Comparison of ENCODE assay signal across 14 mouse cellular contexts in the genomic region with DNA sequence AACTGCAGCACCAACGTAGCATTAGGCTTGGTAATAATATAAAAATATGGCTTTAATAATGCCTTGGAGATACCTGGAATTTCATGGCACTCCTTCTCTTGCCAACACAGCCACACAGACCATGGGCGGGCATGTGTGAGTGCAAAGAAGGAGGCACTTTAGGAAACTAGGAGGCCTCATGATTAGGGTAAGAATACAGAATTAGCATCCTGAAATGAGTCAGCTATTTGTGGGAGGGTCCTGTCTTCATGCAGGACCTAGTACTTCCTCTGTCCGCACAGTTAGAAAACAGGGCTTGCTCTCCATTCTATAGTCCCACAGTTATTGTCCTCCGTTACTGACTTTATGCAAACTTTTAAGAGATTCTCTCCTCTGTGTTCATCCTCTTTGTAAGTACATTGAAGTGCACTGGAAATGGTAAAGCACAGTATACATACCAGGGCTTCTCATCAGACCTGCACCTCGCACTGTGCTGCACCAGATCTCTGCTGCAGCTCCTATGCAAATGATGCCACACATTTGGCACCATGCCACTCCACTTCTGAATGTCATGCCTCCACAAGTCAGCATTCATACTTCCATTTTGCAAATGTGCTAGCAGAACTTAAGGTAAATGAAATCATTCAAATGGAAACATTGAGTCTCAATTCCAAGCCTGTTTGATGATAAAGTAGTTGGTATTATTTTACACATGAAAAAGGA.
DNase-seq lines count a peak whose midpoint lies in the region; ATAC-seq lines count a peak whose summit lies in the region.
"Had no signal": no experiment of that assay in that cellular context is flagged by ENCODE, and none has a peak within 500 bp of the region (broad histone marks: within the 10 kb centered on the region; RNA-seq: fewer than 3 reads in every experiment).

No protein-coding gene starts in this region.

- ATAC-seq in forebrain, embryonic 13.5 days, result peak; percentile 68
- ATAC-seq in granulocyte monocyte progenitor cell, adult 5-6 weeks (replicated peaks; ENCODE audit: poor library complexity, severe bottlenecking), result no peak

- H3K4me1 ChIP-seq in forebrain, embryonic 13.5 days, result peaks cover 3% of the 10 kb centered on the region; the same call in 1 of the 2 replicates
- no peaks in the 10 kb centered on the region for H3K4me1 ChIP-seq in forebrain, embryonic 10.5 days
- H3K4me1 ChIP-seq: embryonic facial prominence, embryonic 15.5 days; hindbrain, embryonic 15.5 days; limb, embryonic 15.5 days had no signal

- H3K4me3 ChIP-seq in forebrain, embryonic 13.5 days, result no peak overlapping the region
- no peak overlapping the region for H3K4me3 ChIP-seq in forebrain, embryonic 10.5 days
- H3K4me3 ChIP-seq: embryonic facial prominence, embryonic 15.5 days; hindbrain, embryonic 15.5 days; limb, embryonic 15.5 days had no signal

- H3K9ac ChIP-seq in forebrain, embryonic 13.5 days, result no peak overlapping the region
- H3K9ac ChIP-seq: embryonic facial prominence, embryonic 15.5 days; hindbrain, embryonic 15.5 days; limb, embryonic 15.5 days had no signal

- no peak for DNase-seq in forebrain, embryonic 10.5 days (ENCODE audit: extremely low spot score, low spot score)
- DNase-seq in kidney, postnatal 14 days, result peak; percentile 3
- no peak for DNase-seq in kidney, adult 9 months
- peak; percentile 8 for DNase-seq in right cerebral cortex, postnatal 4 days
- no peak for DNase-seq in right cerebral cortex, postnatal 25 days
- DNase-seq in thymus, postnatal 14 days, result no peak
- DNase-seq: B cell, adult 2 months; kidney, adult 18-20 months had no signal

- H3K27ac ChIP-seq in forebrain, embryonic 13.5 days, result no peak overlapping the region
- no peak overlapping the region for H3K27ac ChIP-seq in forebrain, embryonic 10.5 days
- H3K27ac ChIP-seq: embryonic facial prominence, embryonic 15.5 days; hindbrain, embryonic 15.5 days; limb, embryonic 15.5 days had no signal

- no peak overlapping the region for H3K4me2 ChIP-seq in forebrain, embryonic 13.5 days
- H3K4me2 ChIP-seq: embryonic facial prominence, embryonic 15.5 days; hindbrain, embryonic 15.5 days; limb, embryonic 15.5 days had no signal

- no peaks in the 10 kb centered on the region for H3K27me3 ChIP-seq in forebrain, embryonic 13.5 days
- no peaks in the 10 kb centered on the region for H3K27me3 ChIP-seq in forebrain, embryonic 10.5 days (ENCODE audit: poor library complexity, severe bottlenecking)
- H3K27me3 ChIP-seq: embryonic facial prominence, embryonic 15.5 days; hindbrain, embryonic 15.5 days; limb, embryonic 15.5 days had no signal

- H3K36me3 ChIP-seq in forebrain, embryonic 13.5 days (ENCODE audit: poor library complexity, severe bottlenecking), result no peaks in the 10 kb centered on the region
- H3K36me3 ChIP-seq in forebrain, embryonic 10.5 days (replicated peaks), result no peaks in the 10 kb centered on the region
- H3K36me3 ChIP-seq: embryonic facial prominence, embryonic 15.5 days; G1E; hindbrain, embryonic 15.5 days; limb, embryonic 15.5 days had no signal

- WGBS in forebrain, embryonic 13.5 days, result 78% methylated on average over 5 of the region's 5 CpGs
- WGBS in forebrain, embryonic 10.5 days, result 84% methylated on average over 5 of the region's 5 CpGs

- no peaks in the 10 kb centered on the region for H3K9me3 ChIP-seq in forebrain, embryonic 13.5 days (replicated peaks)
- no peaks in the 10 kb centered on the region for H3K9me3 ChIP-seq in forebrain, embryonic 10.5 days
- H3K9me3 ChIP-seq: embryonic facial prominence, embryonic 15.5 days; G1E; hindbrain, embryonic 15.5 days; limb, embryonic 15.5 days had no signal

Comparison
In these comparisons a context has a peak if more than half of its experiments do, and no peak if none do; other contexts are left out.
1. DNase-seq: peak in kidney, postnatal 14 days (single experiment) and right cerebral cortex, postnatal 4 days (single experiment); none in forebrain, embryonic 10.5 days (single experiment), kidney, adult 9 months (single experiment), right cerebral cortex, postnatal 25 days (single experiment) and thymus, postnatal 14 days (single experiment).